Mouse (Mus musculus) left cerebral cortex, postnatal 25 days (tissue): ENCODE data around the gene Pik3c2b. TPM values are rescaled to one million over a fixed set of nuclear protein-coding genes. Genes with fewer than 3 reads are reported as not detected.
A peak's percentile ranks its signal among the peaks of the same experiment; 100 is the strongest.
"Not testable (repeated sequence)": the region's sequence is repeated elsewhere in the genome, so short reads cannot be mapped to it uniquely, and the experiment has no call there.

Experiments used
- DNase-seq, 2 experiments: peaks; one replicate each; pipeline ENCODE4 v3.0.0; 2022; ENCODE audit warnings: low spot score in 2 of 2, mixed read lengths in 1 of 2
- intact Hi-C: fragments of 180-260 bp; cut with DNase I; formaldehyde crosslinking; loops from one replicate; pipeline ENCODE4 v1.15.1; 2025
- total RNA-seq, 2 experiments: library from RNA; stranded (reverse); gene quantifications; 2 replicates each; pipeline ENCODE4 v1.2.3; 2021

The Pik3c2b gene
- total RNA-seq, 2 experiments from 2014 or later = 12.8 to 18.2 TPM

DNA sequence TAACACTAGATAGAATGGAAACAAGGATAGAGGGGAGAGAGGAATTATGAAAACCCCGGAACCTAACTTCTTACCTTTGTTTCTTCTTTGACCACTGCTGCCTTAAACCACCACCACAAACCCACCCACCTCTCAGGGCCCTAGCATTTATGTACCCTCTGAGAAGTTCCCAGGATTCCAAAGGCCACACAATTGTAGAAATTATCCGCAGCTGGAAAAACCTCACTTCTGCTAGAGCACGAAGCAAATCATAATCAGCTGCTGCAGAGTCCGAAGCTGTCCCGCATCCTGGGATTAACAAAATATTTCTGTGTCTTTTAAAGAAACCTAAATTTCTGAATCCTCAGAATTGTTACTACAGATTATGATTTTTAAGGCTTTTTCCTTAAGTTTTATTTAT, 15.0 kb upstream of the Pik3c2b start, which contains the start of gene Mdm4:
Gene Mdm4 (minus strand): TSS at position 101 of the 400 bp plus-strand sequence.
- intact Hi-C loops = loop anchor here (10.0 kb wide), 1 partner anchor 324 kb away; the partner anchor contains the start of gene Ren1
- no peak for DNase-seq

DNA sequence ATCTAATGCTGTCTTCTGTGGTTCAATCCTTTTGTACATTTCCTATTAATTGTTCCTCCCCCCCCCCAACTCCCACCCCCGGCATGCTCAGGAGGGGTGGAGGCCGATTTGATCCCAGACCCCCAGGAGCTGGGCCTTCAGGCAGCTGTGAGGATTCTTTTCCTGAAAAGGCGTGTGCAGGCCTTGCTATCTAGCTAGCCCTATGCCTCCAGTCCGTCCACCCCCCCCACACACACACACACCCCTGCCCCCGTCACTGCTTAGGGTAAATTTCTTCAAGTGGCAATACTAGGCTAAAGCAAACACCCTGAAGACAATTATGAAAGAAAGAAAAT, 12.5 kb upstream of the Pik3c2b start:
- no peak for DNase-seq
- intact Hi-C loops = loop anchor here (10.0 kb wide), 1 partner anchor 322 kb away; the partner anchor contains the start of gene Ren1

- intact Hi-C loops = loop anchor here (10.0 kb wide), 1 partner anchor 321 kb away; the partner anchor contains the start of gene Ren1
- peak; percentile 79 to 91 for DNase-seq
Measured at GRCm38 (mm10) chr1:133033316-133034090, 12.0 kb upstream of the Pik3c2b start.

GRCm38 (mm10) chr1:133034091-133034460, 11.4 kb upstream of the Pik3c2b start:
- peak; percentile 64 to 80 for DNase-seq
- intact Hi-C loops = loop anchor here (10.0 kb wide), 1 partner anchor 321 kb away; the partner anchor contains the start of gene Ren1

GRCm38 (mm10) chr1:133034682-133035081, 10.8 kb upstream of the Pik3c2b start:
- DNase-seq = not testable (repeated sequence)
- intact Hi-C loops = loop anchor here (10.0 kb wide), 1 partner anchor 320 kb away; the partner anchor contains the start of gene Ren1

GRCm38 (mm10) chr1:133039505-133039949, 5.9 kb upstream of the Pik3c2b start:
- peak; percentile 74 for DNase-seq
- intact Hi-C loops = loop anchor here (1.0 to 10.0 kb wide), 3 partner anchors 48 to 315 kb away; partner anchors contain the start of gene Ren1

DNA sequence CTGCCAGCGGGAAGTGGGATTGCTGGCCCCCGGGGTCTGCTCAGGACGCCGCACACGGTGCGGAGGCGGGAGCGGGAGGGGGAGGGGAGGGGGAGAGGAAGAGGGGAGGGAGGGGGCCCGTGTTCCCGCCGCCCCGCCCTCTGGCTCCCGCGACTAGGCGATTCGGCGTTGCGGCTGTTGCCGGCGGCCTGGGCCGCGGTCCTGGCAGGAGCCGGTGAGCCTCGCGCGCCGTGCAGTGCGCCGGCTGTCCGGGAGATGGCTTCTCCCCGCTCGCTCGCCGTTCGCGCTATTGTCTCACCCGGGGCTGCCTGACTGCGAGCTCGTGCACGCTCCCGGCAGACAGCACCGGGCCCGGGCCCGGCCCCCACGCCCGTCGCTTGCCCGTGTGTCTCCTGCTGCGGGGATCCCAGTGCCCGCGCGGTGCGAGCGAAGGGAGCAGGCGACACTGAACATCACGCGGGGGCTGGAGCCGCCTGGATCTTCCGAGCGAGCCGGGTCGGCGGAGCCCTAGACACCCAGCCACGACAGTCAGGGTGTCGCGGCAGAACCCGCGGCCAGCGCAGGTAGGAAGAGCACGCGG, 484 bp downstream of the Pik3c2b start:
- intact Hi-C loops = loop anchor here (2.0 kb wide), 1 partner anchor 87 kb away; no protein-coding TSS in a partner anchor

DNA sequence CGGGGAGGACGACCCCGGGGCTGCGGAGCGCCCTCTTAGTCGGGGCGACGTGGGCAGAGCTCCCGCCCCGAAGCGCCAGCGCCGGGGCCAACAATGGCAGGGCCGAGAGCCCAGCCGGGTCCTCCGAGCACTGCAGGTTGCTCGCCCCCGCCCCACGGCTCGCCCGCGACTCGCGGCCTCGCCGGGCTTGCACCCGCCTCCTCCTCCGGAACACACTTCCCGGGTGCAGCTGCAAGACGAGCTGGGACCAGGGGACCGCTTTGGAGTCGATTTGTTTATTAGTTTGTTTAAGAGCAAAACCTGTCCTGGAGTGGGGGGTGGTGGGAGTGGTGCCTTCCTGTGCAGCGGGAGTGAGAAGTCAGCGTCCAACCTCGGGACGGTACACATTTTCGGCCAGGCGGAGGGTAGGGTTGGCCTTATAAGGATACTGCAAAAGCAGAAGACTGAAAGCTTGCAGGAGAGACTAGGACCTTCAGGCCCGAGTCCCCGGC, 1.0 kb downstream of the Pik3c2b start:
- DNase-seq = peak in 1 of 2 experiments; percentile 25
- intact Hi-C loops = loop anchor here (2.0 kb wide), 1 partner anchor 86 kb away; no protein-coding TSS in a partner anchor

More for the DNA sequence above, 484 bp downstream of the Pik3c2b start:
- DNase-seq = peak; percentile 65 to 73

GRCm38 (mm10) chr1:133047575-133047974, 2.1 kb downstream of the Pik3c2b start:
- DNase-seq = no peak
- intact Hi-C loops = loop anchor here (2.0 kb wide), 1 partner anchor 85 kb away; no protein-coding TSS in a partner anchor

GRCm38 (mm10) chr1:133048690-133049089, 3.2 kb downstream of the Pik3c2b start:
- DNase-seq = peak in 1 of 2 experiments; percentile 61
- intact Hi-C loops = no loop called here

GRCm38 (mm10) chr1:133050001-133050431, 4.5 kb downstream of the Pik3c2b start:
- intact Hi-C loops = no loop called here

DNA sequence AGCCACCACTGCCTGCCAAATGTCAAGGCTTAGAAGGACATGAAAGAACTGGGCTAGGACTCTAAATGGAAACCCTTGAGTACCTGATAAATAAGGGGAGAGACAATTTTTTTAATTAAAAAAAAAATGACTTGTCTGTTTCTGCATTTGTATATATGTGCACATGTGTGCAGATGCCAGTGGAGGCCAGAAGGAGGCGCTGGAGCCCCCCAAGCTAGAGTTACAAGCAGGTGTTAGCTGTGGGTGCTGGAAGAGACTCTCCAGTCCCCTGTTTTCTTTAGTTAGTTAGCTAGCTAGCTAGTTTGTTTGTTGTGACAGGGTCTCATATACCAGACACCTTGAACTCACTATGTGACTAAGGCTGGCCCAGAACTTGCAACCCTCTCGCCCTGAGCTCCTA, 6.4 kb downstream of the Pik3c2b start:
- intact Hi-C loops = no loop called here

More at GRCm38 (mm10) chr1:133050001-133050431, 4.5 kb downstream of the Pik3c2b start:
- no peak for DNase-seq

GRCm38 (mm10) chr1:133053034-133053433, 7.6 kb downstream of the Pik3c2b start:
- no peak for DNase-seq
- intact Hi-C loops = no loop called here

More for the DNA sequence above, 6.4 kb downstream of the Pik3c2b start:
- no peak for DNase-seq

GRCm38 (mm10) chr1:133054326-133054725, 8.9 kb downstream of the Pik3c2b start:
- intact Hi-C loops = no loop called here

GRCm38 (mm10) chr1:133057345-133058034, 12.0 kb downstream of the Pik3c2b start:
- peak in 1 of 2 experiments; percentile 25 for DNase-seq
- intact Hi-C loops = no loop called here

More at GRCm38 (mm10) chr1:133054326-133054725, 8.9 kb downstream of the Pik3c2b start:
- no peak for DNase-seq

- DNase-seq = no peak
Measured at GRCm38 (mm10) chr1:133059592-133059991, 14.1 kb downstream of the Pik3c2b start.

DNA sequence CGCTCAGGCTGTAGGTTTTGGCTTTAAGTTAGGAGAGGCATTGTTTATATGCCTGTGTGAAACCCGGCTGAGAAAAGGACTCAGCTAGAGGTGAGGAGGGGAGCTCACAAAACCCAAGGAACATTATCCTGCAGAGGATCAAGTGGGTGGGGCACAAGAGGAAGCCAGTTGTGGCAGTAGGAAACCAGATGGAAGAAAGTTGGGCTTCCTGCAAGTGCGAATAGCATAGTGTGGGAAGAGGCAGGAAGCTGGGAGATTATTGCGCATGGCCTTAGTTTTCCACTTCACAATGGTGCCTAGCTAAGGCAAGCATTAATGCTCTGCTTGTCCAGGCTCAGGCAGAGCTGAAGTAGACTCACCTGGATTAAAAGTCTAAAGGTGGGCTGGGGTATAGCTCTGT, 15.2 kb downstream of the Pik3c2b start:
- peak in 1 of 2 experiments; percentile 61 for DNase-seq
- intact Hi-C loops = no loop called here

More at GRCm38 (mm10) chr1:133059592-133059991, 14.1 kb downstream of the Pik3c2b start:
- intact Hi-C loops = no loop called here

DNA sequence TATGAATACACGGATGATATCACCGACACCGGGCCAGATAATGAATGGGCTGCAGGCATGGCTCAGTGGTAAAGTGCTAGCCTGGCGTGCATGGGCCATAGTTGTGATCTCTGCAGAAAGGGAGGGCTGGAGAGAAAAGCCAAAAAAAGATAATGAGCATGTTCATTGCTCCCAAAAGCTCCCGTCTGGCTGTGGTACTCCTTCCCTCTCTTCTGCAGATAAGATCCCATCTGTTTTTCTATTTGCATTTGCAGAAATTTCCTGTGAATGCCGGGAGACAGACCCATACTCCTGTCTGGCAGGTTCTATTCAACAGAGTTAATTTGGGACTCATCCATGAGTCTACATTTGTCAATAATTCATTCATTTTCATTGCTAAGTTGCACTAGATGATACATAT, 17.7 kb downstream of the Pik3c2b start:
- no peak for DNase-seq
- intact Hi-C loops = no loop called here

GRCm38 (mm10) chr1:133068268-133068667, 22.8 kb downstream of the Pik3c2b start:
- no peak for DNase-seq
- intact Hi-C loops = no loop called here
